20 mouse cellular contexts compared by ENCODE assay signal in the genomic region with DNA sequence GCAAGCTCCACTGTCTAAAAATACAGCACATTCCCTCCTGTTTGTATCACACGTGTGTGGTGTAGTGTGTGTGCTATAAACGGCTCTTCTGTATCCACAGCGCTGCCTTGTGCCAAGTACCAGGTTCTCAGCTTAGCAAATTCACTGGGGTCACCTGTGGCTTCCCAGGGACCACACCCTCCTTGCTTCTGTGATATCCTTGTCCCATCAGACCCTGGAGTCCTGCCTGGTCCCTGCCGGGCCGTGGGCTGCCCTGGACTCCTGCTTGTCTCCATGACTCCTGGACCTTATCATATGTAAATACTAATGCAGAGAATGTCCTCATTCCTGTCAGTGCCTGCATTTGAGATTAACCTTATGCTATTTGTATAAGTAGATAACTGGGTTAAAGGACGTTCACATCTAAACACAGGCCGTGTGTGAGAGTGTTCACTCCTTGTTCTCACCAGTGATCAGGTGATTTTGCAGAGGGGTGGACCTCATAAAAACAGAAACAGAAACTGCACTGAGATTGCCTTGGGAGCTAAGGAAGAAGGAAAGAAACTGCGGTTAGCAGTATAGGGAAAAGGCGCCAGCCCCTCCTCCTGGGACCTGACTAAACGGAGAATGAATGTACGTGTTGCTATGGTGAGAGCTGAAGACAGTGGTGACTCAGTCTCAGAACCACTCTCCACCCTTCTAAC. TPM values are rescaled to one million over a fixed set of nuclear protein-coding genes. Genes with fewer than 3 reads are reported as not detected.
DNase-seq lines count a peak whose midpoint lies in the region; ATAC-seq lines count a peak whose summit lies in the region.
"Not testable (repeated sequence)": the region's sequence is repeated elsewhere in the genome, so short reads cannot be mapped to it uniquely, and the experiment has no call there.
"Had no signal": no experiment of that assay in that cellular context is flagged by ENCODE, and none has a peak within 500 bp of the region (broad histone marks: within the 10 kb centered on the region; RNA-seq: fewer than 3 reads in every experiment).

No protein-coding gene starts in this region.

- 22% methylated on average over 11 of the region's 11 CpGs for WGBS in heart, embryonic 13.5 days
- WGBS in intestine, embryonic 16.5 days, result 29% methylated on average over 11 of the region's 11 CpGs
- WGBS in liver, embryonic 13.5 days (ENCODE audit: insufficient replicate concordance), result 63% methylated on average over 11 of the region's 11 CpGs
- 77% methylated on average over 11 of the region's 11 CpGs for WGBS in midbrain, embryonic 11.5 days
- WGBS in stomach, embryonic 15.5 days, result 39% methylated on average over 11 of the region's 11 CpGs

- H3K4me3 ChIP-seq in heart, embryonic 13.5 days; intestine, embryonic 16.5 days (ENCODE audit: low read length); liver, embryonic 13.5 days (replicated peaks); midbrain, embryonic 11.5 days (ENCODE audit: low read depth, low read length); stomach, embryonic 15.5 days (replicated peaks): not testable (repeated sequence)

- H3K27me3 ChIP-seq in heart, embryonic 13.5 days (replicated peaks), result peaks cover 12% of the 10 kb centered on the region
- H3K27me3 ChIP-seq in intestine, embryonic 16.5 days (replicated peaks; ENCODE audit: control insufficient read depth, insufficient read depth, low read length); liver, embryonic 13.5 days; midbrain, embryonic 11.5 days (ENCODE audit: control insufficient read depth, insufficient read depth, low read length); stomach, embryonic 15.5 days (replicated peaks): not testable (repeated sequence)

- not testable (repeated sequence) for H3K9ac ChIP-seq in heart, embryonic 13.5 days; intestine, embryonic 16.5 days (ENCODE audit: low read depth, low read length); liver, embryonic 13.5 days; midbrain, embryonic 11.5 days (ENCODE audit: low read length); stomach, embryonic 15.5 days

- ATAC-seq in frontal cortex, adult (ENCODE audit: low TSS enrichment), result peak; percentile 85
- ATAC-seq in heart, embryonic 13.5 days (ENCODE audit: extremely low read depth, insufficient number of reproducible peaks, low FRiP score, low TSS enrichment), result peak; percentile 73
- peak; percentile 93 for ATAC-seq in intestine, embryonic 16.5 days
- peak; percentile 61 for ATAC-seq in liver, embryonic 13.5 days (ENCODE audit: low read depth)
- ATAC-seq in midbrain, embryonic 11.5 days (ENCODE audit: low FRiP score), result not testable (repeated sequence)
- ATAC-seq in stomach, embryonic 15.5 days (ENCODE audit: insufficient read depth, low FRiP score, low read depth), result peak; percentile 89

- not testable (repeated sequence) for H3K36me3 ChIP-seq in heart, embryonic 13.5 days; intestine, embryonic 16.5 days (ENCODE audit: control insufficient read depth, insufficient read depth, low read length); liver, embryonic 13.5 days; midbrain, embryonic 11.5 days (ENCODE audit: control insufficient read depth, insufficient read depth, low read length); stomach, embryonic 15.5 days

- H3K9me3 ChIP-seq in heart, embryonic 13.5 days; intestine, embryonic 16.5 days (ENCODE audit: control insufficient read depth, low read length); liver, embryonic 13.5 days (replicated peaks); midbrain, embryonic 11.5 days (ENCODE audit: control insufficient read depth, low read length); stomach, embryonic 15.5 days: not testable (repeated sequence)

- H3K4me2 ChIP-seq in heart, embryonic 13.5 days, result peak overlapping the region; percentile 13; the same call in 1 of the 2 replicates
- H3K4me2 ChIP-seq in intestine, embryonic 16.5 days (ENCODE audit: low read depth, low read length), result peak overlapping the region; percentile 29
- H3K4me2 ChIP-seq in liver, embryonic 13.5 days; midbrain, embryonic 11.5 days; stomach, embryonic 15.5 days: not testable (repeated sequence)

- H3K4me1 ChIP-seq in heart, embryonic 13.5 days, result peaks cover 17% of the 10 kb centered on the region
- not testable (repeated sequence) for H3K4me1 ChIP-seq in intestine, embryonic 16.5 days (ENCODE audit: control insufficient read depth, insufficient read depth, low read length); liver, embryonic 13.5 days (replicated peaks); midbrain, embryonic 11.5 days (ENCODE audit: control insufficient read depth, insufficient read depth, low read length); stomach, embryonic 15.5 days

- peak overlapping the region; percentile 48 for H3K27ac ChIP-seq in heart, embryonic 13.5 days (replicated peaks)
- peak overlapping the region; percentile 53 for H3K27ac ChIP-seq in intestine, embryonic 16.5 days (ENCODE audit: low read length)
- not testable (repeated sequence) for H3K27ac ChIP-seq in liver, embryonic 13.5 days; midbrain, embryonic 11.5 days (ENCODE audit: low read depth, low read length)
- 0 out of 2 replicates have a peak overlapping the region, but pooled peaks have one; percentile 71 for H3K27ac ChIP-seq in stomach, embryonic 15.5 days

- peak; percentile 50 for DNase-seq in adrenal gland, adult 2 months
- not testable (repeated sequence) for DNase-seq in liver, embryonic 13.5 days
- DNase-seq in midbrain, embryonic 11.5 days (ENCODE audit: low spot score, missing footprints), result peak; percentile 47

RNA-seq across cellular contexts. Expression of gene Apol7a, which starts 1.3 kb away (rescaled TPM):
- under 1 TPM in 1 of 2 experiments, not detected in 1; 0.21 TPM for total RNA-seq in adrenal gland, adult 2 months (2021)
- polyA plus RNA-seq in adrenal gland, adult 2 months (2012; rRNA removed), result 0.07 TPM in 1 of 2 replicates, not detected in the other
- 0.15 and 0.33 TPM in 2 replicates for polyA plus RNA-seq in heart, embryonic 13.5 days (2015; fragmentation: Nextera tagmentation; extraction: Ambion mirVana)
- polyA plus RNA-seq in intestine, embryonic 16.5 days (2015; fragmentation: Nextera tagmentation; extraction: Ambion mirVana), result 12.5 and 13.4 TPM in 2 replicates
- 0.17 and 0.27 TPM in 2 replicates for polyA plus RNA-seq in liver, embryonic 13.5 days (2015; fragmentation: Nextera tagmentation; extraction: Ambion mirVana)
- not detected in 2 replicates for polyA plus RNA-seq in midbrain, embryonic 11.5 days (2014; fragmentation: Nextera tagmentation; extraction: Ambion mirVana)
- polyA plus RNA-seq in stomach, embryonic 15.5 days (2015; fragmentation: Nextera tagmentation; extraction: Ambion mirVana), result 4.6 and 4.9 TPM in 2 replicates
- total RNA-seq: CH12.LX; common myeloid progenitor, adult 5-6 weeks; granulocyte monocyte progenitor cell, adult 5-6 weeks; layer of hippocampus, adult 2 months had no signal
- polyA plus RNA-seq: embryonic facial prominence, embryonic 12.5 days; forebrain, embryonic 11.5 days; hindbrain, embryonic 10.5 days; limb, embryonic 13.5 days; midbrain, embryonic 10.5 days; neural tube, embryonic 15.5 days had no signal

RNA-seq across cellular contexts. Expression of gene Apol9a, which starts 13.3 kb away (rescaled TPM):
- 1 to 10 TPM in 1 of 2 experiments, under 1 TPM in 1; 0.78 to 1.2 TPM for total RNA-seq in adrenal gland, adult 2 months (2021)
- 1.9 and 3.0 TPM in 2 replicates for polyA plus RNA-seq in adrenal gland, adult 2 months (2012; rRNA removed)
- 0.60 and 0.96 TPM in 2 replicates for polyA plus RNA-seq in heart, embryonic 13.5 days (2015; fragmentation: Nextera tagmentation; extraction: Ambion mirVana)
- polyA plus RNA-seq in intestine, embryonic 16.5 days (2015; fragmentation: Nextera tagmentation; extraction: Ambion mirVana), result 0.44 and 0.55 TPM in 2 replicates
- 0.06 TPM in 2 replicates for polyA plus RNA-seq in liver, embryonic 13.5 days (2015; fragmentation: Nextera tagmentation; extraction: Ambion mirVana)
- polyA plus RNA-seq in midbrain, embryonic 11.5 days (2014; fragmentation: Nextera tagmentation; extraction: Ambion mirVana), result not detected in 2 replicates
- polyA plus RNA-seq in stomach, embryonic 15.5 days (2015; fragmentation: Nextera tagmentation; extraction: Ambion mirVana), result 0.14 and 0.27 TPM in 2 replicates
- total RNA-seq: CH12.LX; common myeloid progenitor, adult 5-6 weeks; granulocyte monocyte progenitor cell, adult 5-6 weeks; layer of hippocampus, adult 2 months; left cerebral cortex, adult 2 months had no signal
- polyA plus RNA-seq: embryonic facial prominence, embryonic 12.5 days; forebrain, embryonic 11.5 days; kidney, embryonic 16.5 days; limb, embryonic 13.5 days; midbrain, embryonic 10.5 days had no signal

RNA-seq across cellular contexts. Expression of gene Apol7b, which starts 49.7 kb away (rescaled TPM):
- total RNA-seq in adrenal gland, adult 2 months (2021), result not detected
- polyA plus RNA-seq in adrenal gland, adult 2 months (2012; rRNA removed), result 0.04 TPM in 1 of 2 replicates, not detected in the other
- not detected in 2 replicates for polyA plus RNA-seq in heart, embryonic 13.5 days (2015; fragmentation: Nextera tagmentation; extraction: Ambion mirVana)
- 0.28 TPM in 1 of 2 replicates, not detected in the other for polyA plus RNA-seq in intestine, embryonic 16.5 days (2015; fragmentation: Nextera tagmentation; extraction: Ambion mirVana)
- polyA plus RNA-seq in liver, embryonic 13.5 days (2015; fragmentation: Nextera tagmentation; extraction: Ambion mirVana), result not detected in 2 replicates
- not detected in 2 replicates for polyA plus RNA-seq in midbrain, embryonic 11.5 days (2014; fragmentation: Nextera tagmentation; extraction: Ambion mirVana)
- 0.24 TPM in 1 of 2 replicates, not detected in the other for polyA plus RNA-seq in stomach, embryonic 15.5 days (2015; fragmentation: Nextera tagmentation; extraction: Ambion mirVana)
- total RNA-seq: CH12.LX; common myeloid progenitor, adult 5-6 weeks; granulocyte monocyte progenitor cell, adult 5-6 weeks; layer of hippocampus, adult 2 months; left cerebral cortex, adult 2 months had no signal
- polyA plus RNA-seq: cerebellum, adult 2 months; embryonic facial prominence, embryonic 12.5 days; forebrain, embryonic 11.5 days; hindbrain, embryonic 10.5 days; midbrain, embryonic 10.5 days; neural tube, embryonic 15.5 days had no signal
